In genomic region chrX:72824776-72825588, GRCm38 (mm10) we compare ENCODE assay signal across 8 mouse cellular contexts. TPM values are rescaled to one million over a fixed set of nuclear protein-coding genes. Genes with fewer than 3 reads are reported as not detected.
A peak's percentile ranks its signal among the peaks of the same experiment; 100 is the strongest.
DNase-seq lines count a peak whose midpoint lies in the region; ATAC-seq lines count a peak whose summit lies in the region.

Gene Gabrq, plus strand, starts transcription at chrX:72825178.

- no peak within 1 kb of the TSS for H3K27ac ChIP-seq in forebrain, embryonic 14.5 days (ENCODE audit: low read depth, low read length)
- no peak within 1 kb of the TSS for H3K27ac ChIP-seq in kidney, embryonic 15.5 days

- H3K27me3 ChIP-seq in forebrain, embryonic 14.5 days (replicated peaks; ENCODE audit: control insufficient read depth, insufficient read depth, low read length), result no peaks in the 10 kb centered on the region
- peaks cover 53% of the 10 kb centered on the region for H3K27me3 ChIP-seq in kidney, embryonic 15.5 days

- peak within 1 kb of the TSS; percentile 61 for H3K4me2 ChIP-seq in forebrain, embryonic 14.5 days (ENCODE audit: low read length)
- peak within 1 kb of the TSS; percentile 63 for H3K4me2 ChIP-seq in kidney, embryonic 15.5 days

- peak within 1 kb of the TSS; percentile 34 for H3K4me3 ChIP-seq in forebrain, embryonic 14.5 days (ENCODE audit: low read depth, low read length)
- peak within 1 kb of the TSS; percentile 37 for H3K4me3 ChIP-seq in kidney, embryonic 15.5 days (replicated peaks)

- no peaks in the 10 kb centered on the region for H3K4me1 ChIP-seq in forebrain, embryonic 14.5 days (ENCODE audit: control insufficient read depth, insufficient read depth, low read length)
- H3K4me1 ChIP-seq in kidney, embryonic 15.5 days, result no peaks in the 10 kb centered on the region

- WGBS in forebrain, embryonic 14.5 days, result 31% methylated on average over 42 of the region's 43 CpGs
- 30% methylated on average over 40 of the region's 43 CpGs for WGBS in kidney, embryonic 15.5 days

- H3K9me3 ChIP-seq in forebrain, embryonic 14.5 days (replicated peaks; ENCODE audit: control insufficient read depth, low read length), result no peaks in the 10 kb centered on the region
- H3K9me3 ChIP-seq in kidney, embryonic 15.5 days (replicated peaks), result no peaks in the 10 kb centered on the region

- H3K9ac ChIP-seq in forebrain, embryonic 14.5 days (ENCODE audit: low read length), result peak within 1 kb of the TSS; percentile 37; the same call in 1 of the 2 replicates
- H3K9ac ChIP-seq in kidney, embryonic 15.5 days, result no peak within 1 kb of the TSS

- H3K36me3 ChIP-seq in forebrain, embryonic 14.5 days (ENCODE audit: control insufficient read depth, insufficient read depth, low read length), result no peaks in the 10 kb centered on the region
- H3K36me3 ChIP-seq in kidney, embryonic 15.5 days, result no peaks in the 10 kb centered on the region

- peak; percentile 6 to 36 for DNase-seq in cerebellum, postnatal 25 days
- DNase-seq in Muller cell, postnatal 12 days (ENCODE audit: inconsistent ontology term), result peak; percentile 53
- peak; percentile 53 for DNase-seq in forebrain, embryonic 14.5 days (ENCODE audit: low spot score)
- peak; percentile 16 for DNase-seq in lung, postnatal 10 days
- DNase-seq in right cerebral cortex, postnatal 4 days, result peak; percentile 26

- no peak for ATAC-seq in cerebellum, adult (ENCODE audit: insufficient number of reproducible peaks, low FRiP score, low TSS enrichment)
- peak; percentile 95 for ATAC-seq in forebrain, embryonic 14.5 days
- ATAC-seq in kidney, embryonic 15.5 days (replicated peaks; ENCODE audit: low FRiP score), result peak; percentile 95
- no peak for ATAC-seq in monocyte, adult 5-6 weeks (replicated peaks; ENCODE audit: insufficient number of reproducible peaks, low FRiP score, low TSS enrichment, poor library complexity, severe bottlenecking)

RNA-seq across cellular contexts. Expression of gene Gabrq, which starts in this region (rescaled TPM):
- 2.0 and 2.3 TPM in 2 replicates for polyA plus RNA-seq in forebrain, embryonic 14.5 days (2014; fragmentation: Nextera tagmentation; extraction: Ambion mirVana)
- polyA plus RNA-seq in kidney, embryonic 15.5 days (2015; fragmentation: Nextera tagmentation; extraction: Ambion mirVana), result 0.04 and 0.14 TPM in 2 replicates
- not detected in 3 replicates for total RNA-seq in monocyte, adult 5-6 weeks (2017)

Comparison
In these comparisons a context has a peak if more than half of its experiments do, and no peak if none do; other contexts are left out.
1. Peak in ATAC-seq, H3K4me3 ChIP-seq and H3K4me2 ChIP-seq in kidney, embryonic 15.5 days; RNA of the gene not detected or under 1 TPM.